Mouse (Mus musculus): ENCODE measurements around the gene Chaf1a. TPM values are rescaled to one million over a fixed set of nuclear protein-coding genes. Genes with fewer than 3 reads are reported as not detected.

Gene Chaf1a
- polyA plus RNA-seq, 1 experiment, result 70.3 TPM

DNA sequence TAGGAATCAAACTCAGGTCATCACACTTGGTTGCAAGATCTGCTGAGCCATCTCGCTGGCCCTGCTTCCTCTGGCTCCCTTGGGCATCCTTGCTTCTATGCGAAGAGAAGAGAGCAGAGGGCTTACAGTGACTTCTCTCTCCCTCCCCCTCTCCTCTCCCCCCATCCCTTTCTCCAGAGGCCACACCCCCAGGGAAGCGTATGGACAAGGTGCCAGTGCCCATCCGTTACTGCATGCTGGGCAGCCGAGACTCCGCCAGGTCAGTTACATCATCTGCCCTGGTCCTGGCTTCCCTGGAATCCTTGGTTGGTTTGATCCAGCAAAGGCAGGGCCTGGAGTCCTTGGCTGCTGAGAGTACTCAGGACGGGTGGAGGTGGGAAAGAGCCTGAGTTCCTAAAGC, 28.8 kb upstream of the Chaf1a start:
- TF ChIP-seq CTCF (IDR thresholded peaks at IDR 0.05; ENCODE audit: control insufficient read depth, insufficient read depth, insufficient replicate concordance, low read depth, low read length) (no peak), POLR2A (IDR thresholded peaks at IDR 0.05; ENCODE audit: control insufficient read depth, low read depth, low read length) (no peak)
- no peak overlapping the region for H3K4me3 ChIP-seq (ENCODE audit: control insufficient read depth, low read depth, low read length)
- H3K4me1 ChIP-seq (ENCODE audit: control insufficient read depth, insufficient read depth, low read length), result peaks cover 33% of the 10 kb centered on the region
- H3K36me3 ChIP-seq (ENCODE audit: control insufficient read depth, insufficient read depth, low read length), result no peaks in the 10 kb centered on the region
- H3K27ac ChIP-seq (ENCODE audit: control insufficient read depth, insufficient read depth, low read depth, low read length), result no peak overlapping the region
- no peaks in the 10 kb centered on the region for H3K27me3 ChIP-seq (ENCODE audit: control insufficient read depth, insufficient read depth, low read length)

DNA sequence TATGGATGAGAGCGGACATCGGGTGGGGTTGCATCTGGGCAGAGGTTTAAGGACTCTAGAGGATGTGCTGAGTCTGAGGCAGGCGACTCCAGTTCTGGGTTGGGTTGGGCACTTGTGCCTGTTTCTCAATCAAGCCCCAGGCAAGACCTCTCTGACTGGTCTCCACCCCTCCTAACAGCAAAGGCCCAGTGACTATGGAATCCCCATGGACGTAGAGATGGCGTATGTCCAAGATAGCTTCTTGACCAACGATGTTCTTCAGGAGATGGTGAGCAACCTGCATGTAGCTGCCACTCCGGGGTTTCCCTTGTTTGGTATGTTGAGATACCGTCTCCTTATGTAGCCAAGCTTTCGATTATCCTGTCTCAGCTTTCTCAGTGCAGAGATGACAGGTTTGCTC, 24.9 kb upstream of the Chaf1a start:
- H3K4me1 ChIP-seq (ENCODE audit: control insufficient read depth, insufficient read depth, low read length), result peaks cover 5% of the 10 kb centered on the region
- no peak overlapping the region for H3K4me3 ChIP-seq (ENCODE audit: control insufficient read depth, low read depth, low read length)
- H3K27me3 ChIP-seq (ENCODE audit: control insufficient read depth, insufficient read depth, low read length), result no peaks in the 10 kb centered on the region
- no peak overlapping the region for H3K27ac ChIP-seq (ENCODE audit: control insufficient read depth, insufficient read depth, low read depth, low read length)
- H3K36me3 ChIP-seq (ENCODE audit: control insufficient read depth, insufficient read depth, low read length), result no peaks in the 10 kb centered on the region
- TF ChIP-seq POLR2A (IDR thresholded peaks at IDR 0.05; ENCODE audit: control insufficient read depth, low read depth, low read length) (no peak), CTCF (IDR thresholded peaks at IDR 0.05; ENCODE audit: control insufficient read depth, insufficient read depth, insufficient replicate concordance, low read depth, low read length) (no peak)

GRCm38 (mm10) chr17:56016382-56016781, 23.9 kb upstream of the Chaf1a start:
- H3K4me1 ChIP-seq (ENCODE audit: control insufficient read depth, insufficient read depth, low read length), result no peaks in the 10 kb centered on the region
- no peaks in the 10 kb centered on the region for H3K36me3 ChIP-seq (ENCODE audit: control insufficient read depth, insufficient read depth, low read length)
- no peak overlapping the region for H3K4me3 ChIP-seq (ENCODE audit: control insufficient read depth, low read depth, low read length)
- TF ChIP-seq POLR2A (IDR thresholded peaks at IDR 0.05; ENCODE audit: control insufficient read depth, low read depth, low read length) (no peak), CTCF (IDR thresholded peaks at IDR 0.05; ENCODE audit: control insufficient read depth, insufficient read depth, insufficient replicate concordance, low read depth, low read length) (no peak)
- no peaks in the 10 kb centered on the region for H3K27me3 ChIP-seq (ENCODE audit: control insufficient read depth, insufficient read depth, low read length)
- H3K27ac ChIP-seq (ENCODE audit: control insufficient read depth, insufficient read depth, low read depth, low read length), result no peak overlapping the region

DNA sequence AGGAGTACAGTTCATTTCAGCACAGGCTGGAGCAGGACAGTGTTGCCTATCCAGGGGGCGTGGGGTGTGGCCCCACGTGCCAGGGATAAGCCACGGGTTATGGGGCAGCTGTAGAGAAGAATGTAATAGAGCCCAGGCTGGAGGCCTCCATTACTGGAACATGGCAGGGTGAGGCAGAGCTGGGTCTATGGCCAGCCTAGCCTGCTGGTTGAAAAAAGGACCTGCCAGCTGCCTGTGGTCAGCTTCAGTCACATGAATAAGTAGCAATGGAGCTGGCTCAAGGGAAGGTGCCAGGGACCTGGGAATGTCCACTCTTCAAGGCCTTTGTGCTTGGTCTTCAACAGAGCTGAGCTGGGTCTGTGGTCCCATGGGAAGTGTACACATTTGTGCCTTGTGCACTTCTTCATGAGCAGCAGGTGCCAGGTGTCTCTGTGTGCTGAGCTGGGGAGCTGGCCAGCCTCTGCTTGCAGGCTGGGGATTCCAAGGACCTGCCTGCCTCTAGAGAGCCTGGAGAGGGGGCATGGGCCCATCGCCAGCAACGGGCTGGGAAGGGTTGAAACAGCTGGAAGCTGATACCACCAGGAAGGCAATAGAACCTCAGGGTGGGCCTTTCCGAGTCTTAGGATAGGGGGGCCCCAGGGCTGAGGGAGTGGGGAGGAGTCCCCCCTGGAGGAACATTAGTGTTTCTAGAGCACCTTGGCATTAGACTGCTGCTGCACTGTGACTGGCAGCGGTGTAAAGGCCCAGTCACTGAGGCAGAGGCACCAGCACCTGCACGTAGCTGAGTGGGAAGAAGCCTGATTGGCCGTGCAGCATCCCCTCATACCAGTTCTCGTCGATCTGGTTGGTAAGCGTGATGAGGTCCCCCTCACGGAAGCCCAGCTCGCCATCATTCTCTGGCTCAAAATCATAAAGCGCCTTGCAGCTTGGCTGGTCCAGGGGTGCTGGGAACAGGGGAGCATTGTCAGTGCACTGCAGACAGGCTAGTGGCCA, 23.1 kb upstream of the Chaf1a start:
- Histone ChIP-seq H3K4me1 (ENCODE audit: control insufficient read depth, insufficient read depth, low read length) (no peaks in the 10 kb centered on the region), H3K36me3 (ENCODE audit: control insufficient read depth, insufficient read depth, low read length) (no peaks in the 10 kb centered on the region), H3K27ac (ENCODE audit: control insufficient read depth, insufficient read depth, low read depth, low read length) (no peak overlapping the region), H3K4me3 (ENCODE audit: control insufficient read depth, low read depth, low read length) (no peak overlapping the region), H3K27me3 (ENCODE audit: control insufficient read depth, insufficient read depth, low read length) (no peaks in the 10 kb centered on the region)
- no peak for TF ChIP-seq CTCF (IDR thresholded peaks at IDR 0.05; ENCODE audit: control insufficient read depth, insufficient read depth, insufficient replicate concordance, low read depth, low read length)
- no peak for TF ChIP-seq POLR2A (IDR thresholded peaks at IDR 0.05; ENCODE audit: control insufficient read depth, low read depth, low read length)

GRCm38 (mm10) chr17:56017848-56018247, 22.4 kb upstream of the Chaf1a start:
- H3K27ac ChIP-seq (ENCODE audit: control insufficient read depth, insufficient read depth, low read depth, low read length), result no peak overlapping the region
- H3K4me1 ChIP-seq (ENCODE audit: control insufficient read depth, insufficient read depth, low read length), result no peaks in the 10 kb centered on the region
- H3K27me3 ChIP-seq (ENCODE audit: control insufficient read depth, insufficient read depth, low read length), result no peaks in the 10 kb centered on the region
- TF ChIP-seq CTCF (IDR thresholded peaks at IDR 0.05; ENCODE audit: control insufficient read depth, insufficient read depth, insufficient replicate concordance, low read depth, low read length) (no peak), POLR2A (IDR thresholded peaks at IDR 0.05; ENCODE audit: control insufficient read depth, low read depth, low read length) (no peak)
- no peaks in the 10 kb centered on the region for H3K36me3 ChIP-seq (ENCODE audit: control insufficient read depth, insufficient read depth, low read length)
- H3K4me3 ChIP-seq (ENCODE audit: control insufficient read depth, low read depth, low read length), result no peak overlapping the region

- Histone ChIP-seq H3K4me3 (ENCODE audit: control insufficient read depth, low read depth, low read length) (no peak overlapping the region), H3K36me3 (ENCODE audit: control insufficient read depth, insufficient read depth, low read length) (no peaks in the 10 kb centered on the region), H3K27ac (ENCODE audit: control insufficient read depth, insufficient read depth, low read depth, low read length) (no peak overlapping the region), H3K4me1 (ENCODE audit: control insufficient read depth, insufficient read depth, low read length) (no peaks in the 10 kb centered on the region), H3K27me3 (ENCODE audit: control insufficient read depth, insufficient read depth, low read length) (no peaks in the 10 kb centered on the region)
- peak; percentile 29; the same call in 1 of the 2 replicates for TF ChIP-seq CTCF (IDR thresholded peaks at IDR 0.05; ENCODE audit: control insufficient read depth, insufficient read depth, insufficient replicate concordance, low read depth, low read length)
- TF ChIP-seq POLR2A (IDR thresholded peaks at IDR 0.05; ENCODE audit: control insufficient read depth, low read depth, low read length), result no peak
Measured at GRCm38 (mm10) chr17:56018347-56019131, 21.7 kb upstream of the Chaf1a start.

All from testis, adult 2 months (tissue).